Mouse (Mus musculus) kidney, postnatal 4 days (tissue): ENCODE data around the gene Dzip3.
A peak's percentile ranks its signal among the peaks of the same experiment; 100 is the strongest.

Source experiments
- DNase-seq, 2 experiments: peaks; one replicate each; pipeline ENCODE4 v3.0.0; 2021; ENCODE audit warnings: mixed read lengths in 2 of 2

Dzip3 gene

GRCm38 (mm10) chr16:48993559-48994342 is at the start of gene Dzip3, which contains the start of gene Cip2a:
Gene Dzip3 (minus strand): TSS chr16:48994165.
Gene Cip2a (plus strand): TSS chr16:48994185.
- DNase-seq: peak; percentile 94 to 97

DNA sequence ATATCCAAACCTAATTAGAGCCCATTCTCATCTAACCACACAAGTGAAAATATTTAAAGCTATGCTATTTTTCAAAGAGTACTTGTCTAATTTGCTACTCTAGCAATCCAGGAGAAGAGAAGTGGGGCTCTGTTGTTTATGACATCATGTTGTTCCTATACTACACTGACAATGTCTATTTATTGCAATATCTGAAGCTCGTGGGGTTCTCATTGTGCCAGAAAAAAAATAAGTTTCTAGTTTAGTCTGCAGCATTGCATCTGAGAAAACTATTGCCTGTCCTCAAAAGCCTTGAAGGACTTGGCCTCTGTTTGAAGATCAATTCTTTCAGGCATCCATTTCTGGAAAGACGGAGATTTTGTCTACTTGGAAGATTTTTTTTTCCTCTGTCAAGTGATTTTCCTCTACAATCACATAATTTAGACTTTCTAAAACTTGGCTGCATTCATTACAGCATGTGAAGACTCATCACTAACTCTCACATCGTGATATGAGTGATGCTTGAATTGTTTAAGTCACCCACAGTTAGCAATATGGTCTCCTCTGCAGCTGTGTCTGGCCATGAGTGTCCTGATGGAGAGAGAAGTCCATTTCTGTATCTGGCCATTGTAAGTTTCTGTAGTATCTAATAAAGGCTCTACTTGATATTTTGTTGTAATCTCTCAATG is 46.7 kb upstream of the Dzip3 start:
- DNase-seq: no peak

GRCm38 (mm10) chr16:49037771-49038170 is 43.8 kb upstream of the Dzip3 start:
- DNase-seq: no peak

- no peak for DNase-seq
These were observed 41.9 kb upstream of the Dzip3 start for GRCm38 (mm10) chr16:49035852-49036251.

- no peak for DNase-seq
These were observed 22.8 kb upstream of the Dzip3 start for GRCm38 (mm10) chr16:49016620-49017332.

DNA sequence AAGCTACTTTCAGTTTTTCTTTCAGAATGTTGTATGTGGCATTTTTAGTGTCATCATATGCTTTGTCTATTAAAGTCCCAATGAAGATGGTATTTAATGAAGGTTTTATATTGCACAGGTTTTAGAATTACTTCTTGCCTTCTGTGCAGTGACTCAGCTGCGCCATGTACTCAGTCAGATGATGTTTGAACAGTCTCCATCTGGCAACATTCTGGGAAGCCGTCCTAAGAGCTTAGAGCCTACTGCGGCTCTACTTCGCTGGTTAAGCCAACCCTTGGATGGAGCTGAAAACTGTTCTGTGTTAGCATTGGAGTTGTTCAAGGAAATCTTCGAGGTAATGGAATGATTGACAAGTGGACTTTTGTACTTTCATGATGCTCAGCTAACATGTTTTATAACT is 10.2 kb upstream of the Dzip3 start:
- no peak for DNase-seq

GRCm38 (mm10) chr16:48994343-48994693 is 353 bp upstream of the Dzip3 start:
- no peak for DNase-seq

DNA sequence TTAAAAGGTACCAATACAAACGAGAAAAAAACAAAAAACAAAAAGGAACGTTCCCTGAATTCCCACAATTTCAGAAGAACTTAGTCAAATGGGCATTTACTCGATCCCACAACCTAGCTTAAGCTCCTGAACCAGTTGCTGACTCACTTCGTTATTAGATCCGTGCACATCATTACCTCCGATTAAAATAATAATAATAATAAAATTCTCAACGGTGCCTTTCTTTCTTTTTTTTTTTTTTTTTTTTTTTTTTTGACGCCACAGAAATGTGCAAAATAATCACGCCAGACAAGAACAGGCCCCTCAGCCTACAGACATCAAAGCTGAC is 770 bp downstream of the Dzip3 start:
- DNase-seq: no peak

GRCm38 (mm10) chr16:48992437-48993230 is 1.3 kb downstream of the Dzip3 start:
- DNase-seq: no peak

GRCm38 (mm10) chr16:48989700-48990099 is 4.3 kb downstream of the Dzip3 start:
- DNase-seq: no peak

GRCm38 (mm10) chr16:48985034-48985627 is 8.8 kb downstream of the Dzip3 start:
- DNase-seq: no peak

GRCm38 (mm10) chr16:48979965-48980364 is 14.0 kb downstream of the Dzip3 start:
- DNase-seq: no peak

DNA sequence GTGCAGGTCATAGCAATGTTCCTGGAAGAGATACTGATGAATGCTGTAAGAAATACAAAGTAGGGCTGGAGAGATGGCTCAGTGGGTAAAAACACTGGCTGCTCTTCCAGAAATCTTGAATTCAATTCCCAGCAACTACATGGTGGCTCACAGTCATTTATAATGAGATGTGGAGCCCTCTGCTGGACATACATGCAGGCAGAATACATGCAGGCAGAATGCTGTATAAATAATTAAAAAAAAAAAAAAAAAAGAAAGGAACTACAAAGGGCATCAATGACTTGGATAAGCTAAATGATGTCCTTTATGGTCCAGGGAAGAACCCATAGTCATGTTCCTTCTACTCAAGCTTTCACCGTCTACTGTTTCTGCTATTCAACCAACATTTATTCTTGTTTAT is 20.4 kb downstream of the Dzip3 start:
- peak in 1 of 2 experiments; percentile 5 for DNase-seq

- DNase-seq: no peak
These were observed 21.0 kb downstream of the Dzip3 start for GRCm38 (mm10) chr16:48972996-48973395.

DNA sequence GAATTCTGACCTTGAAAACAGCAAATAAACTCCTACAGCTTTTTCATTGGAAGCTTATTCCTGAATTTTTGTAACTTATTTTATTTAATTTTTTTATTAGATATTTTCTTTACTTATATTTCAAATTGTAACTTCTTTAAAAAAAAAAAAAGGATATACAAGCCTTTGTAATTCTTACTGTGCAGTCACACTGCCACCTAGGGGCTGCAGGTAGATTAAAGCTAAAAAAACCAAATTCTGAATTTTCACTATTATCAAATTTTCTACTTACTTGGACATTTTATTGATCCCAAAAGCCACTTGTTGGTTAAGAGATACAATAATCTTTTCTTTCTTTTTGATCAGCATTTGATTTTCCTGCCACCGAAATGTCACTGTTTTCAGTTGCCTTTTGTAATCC is 52.2 kb downstream of the Dzip3 start:
- DNase-seq: peak; percentile 33 to 54

- DNase-seq: no peak
These were observed 70.2 kb downstream of the Dzip3 start for GRCm38 (mm10) chr16:48923724-48924123.

GRCm38 (mm10) chr16:48913206-48913605 is 80.8 kb downstream of the Dzip3 start:
- DNase-seq: no peak

GRCm38 (mm10) chr16:48911184-48911583 is 82.8 kb downstream of the Dzip3 start:
- DNase-seq: no peak

- DNase-seq: no peak
These were observed 94.1 kb downstream of the Dzip3 start for GRCm38 (mm10) chr16:48899868-48900267.

DNA sequence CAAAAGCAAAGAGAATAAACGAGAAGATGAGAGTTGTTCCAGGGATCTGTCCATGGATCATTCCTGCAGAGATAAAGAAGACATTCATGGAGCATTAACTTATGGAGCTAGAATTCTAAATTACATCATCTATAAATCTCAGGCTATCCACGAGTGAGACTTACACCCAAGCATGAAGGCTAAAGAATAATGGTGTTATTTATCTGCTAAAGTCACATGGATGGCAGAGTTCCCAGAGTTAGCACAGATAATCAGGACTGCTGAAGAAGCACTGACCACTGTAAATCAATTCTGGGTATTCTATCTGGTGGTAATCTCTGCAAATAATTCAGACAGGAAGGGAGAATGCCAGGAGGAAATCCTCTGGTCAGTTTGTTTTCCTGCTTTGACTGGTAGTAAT is 103.2 kb downstream of the Dzip3 start:
- no peak for DNase-seq
